Mouse (Mus musculus) urinary bladder, adult 18-20 months (tissue): ENCODE data around the gene Wasl.

Experiments
- DNase-seq, 2 experiments: peaks; one replicate each; pipeline ENCODE4 v3.0.0; 2022; ENCODE audit warnings: low spot score in 2 of 2, mixed read lengths in 2 of 2

Gene Wasl

GRCm38 (mm10) chr6:24664867-24665458 is at the start of gene Wasl:
Gene Wasl, minus strand, starts transcription at chr6:24665009.
- peak; percentile 95 to 97 for DNase-seq

GRCm38 (mm10) chr6:24707499-24707898 is 42.7 kb upstream of the Wasl start:
- DNase-seq, result no peak

- peak in 1 of 2 experiments; percentile 26 for DNase-seq
Observed at GRCm38 (mm10) chr6:24707090-24707489, 42.3 kb upstream of the Wasl start.

- no peak for DNase-seq
Observed at GRCm38 (mm10) chr6:24697216-24697615, 32.4 kb upstream of the Wasl start.

- DNase-seq, result no peak
Observed at GRCm38 (mm10) chr6:24696117-24696516, 31.3 kb upstream of the Wasl start.

GRCm38 (mm10) chr6:24694455-24695410 is 29.9 kb upstream of the Wasl start:
- peak in 1 of 2 experiments; percentile 27 for DNase-seq

GRCm38 (mm10) chr6:24687871-24688270 is 23.1 kb upstream of the Wasl start:
- no peak for DNase-seq

GRCm38 (mm10) chr6:24683113-24683512 is 18.3 kb upstream of the Wasl start:
- no peak for DNase-seq

GRCm38 (mm10) chr6:24667829-24668228 is 3.0 kb upstream of the Wasl start:
- no peak for DNase-seq

GRCm38 (mm10) chr6:24666248-24666647 is 1.4 kb upstream of the Wasl start:
- DNase-seq, result no peak

GRCm38 (mm10) chr6:24664133-24664866 is 509 bp downstream of the Wasl start:
- DNase-seq, result peak; percentile 24 to 52

GRCm38 (mm10) chr6:24663196-24664132 is 1.3 kb downstream of the Wasl start:
- DNase-seq, result peak in 1 of 2 experiments; percentile 41

GRCm38 (mm10) chr6:24662483-24662882 is 2.3 kb downstream of the Wasl start:
- no peak for DNase-seq

- no peak for DNase-seq
Observed at GRCm38 (mm10) chr6:24661879-24662278, 2.9 kb downstream of the Wasl start.

- no peak for DNase-seq
Observed at GRCm38 (mm10) chr6:24657647-24658387, 7.0 kb downstream of the Wasl start.

- DNase-seq, result no peak
Observed at GRCm38 (mm10) chr6:24656094-24656493, 8.7 kb downstream of the Wasl start.

- no peak for DNase-seq
Observed at GRCm38 (mm10) chr6:24651538-24651937, 13.3 kb downstream of the Wasl start.

- no peak for DNase-seq
Observed at GRCm38 (mm10) chr6:24650719-24651118, 14.1 kb downstream of the Wasl start.

- DNase-seq, result no peak
Observed at GRCm38 (mm10) chr6:24648403-24648802, 16.4 kb downstream of the Wasl start.

GRCm38 (mm10) chr6:24647103-24647691 is 17.6 kb downstream of the Wasl start:
- DNase-seq, result no peak
